Mouse (Mus musculus) midbrain, embryonic 15.5 days (tissue): ENCODE measurements around the gene Spag9. TPM values are rescaled to one million over a fixed set of nuclear protein-coding genes. Genes with fewer than 3 reads are reported as not detected.
"Not testable (repeated sequence)": the region's sequence is repeated elsewhere in the genome, so short reads cannot be mapped to it uniquely, and the experiment has no call there.

Experiments
- ATAC-seq: fragments of 200-750 bp; cut with Nextera tagmentation; replicated peaks from 2 replicates; pipeline ENCODE4 v1.8.0; 2017; ENCODE audit warnings: moderate TSS enrichment
- H3K27ac ChIP-seq: fragments of 300-500 bp; sonication (generic); 2 replicates; pipeline ENCODE4 v1.5.1; 2015; ENCODE audit warnings: mild to moderate bottlenecking, inconsistent platforms
- H3K27me3 ChIP-seq: fragments of 300-500 bp; sonication (generic); replicated peaks from 2 replicates; pipeline ENCODE4 v1.6.1; 2015; ENCODE audit warnings: inconsistent platforms
- H3K36me3 ChIP-seq: fragments of 300-500 bp; sonication (generic); replicated peaks from 2 replicates; pipeline ENCODE4 v1.6.1; 2015; ENCODE audit warnings: inconsistent platforms
- H3K4me1 ChIP-seq: fragments of 300-500 bp; sonication (generic); 2 replicates; pipeline ENCODE4 v1.6.1; 2015; ENCODE audit warnings: inconsistent platforms
- H3K4me2 ChIP-seq: fragments of 300-500 bp; sonication (generic); 2 replicates; pipeline ENCODE4 v1.6.1; 2015; ENCODE audit warnings: inconsistent platforms, mild to moderate bottlenecking, moderate library complexity
- H3K4me3 ChIP-seq: fragments of 300-500 bp; sonication (generic); 2 replicates; pipeline ENCODE4 v1.5.1; 2015; ENCODE audit warnings: mild to moderate bottlenecking, inconsistent platforms
- H3K9ac ChIP-seq: fragments of 300-500 bp; sonication (generic); 2 replicates; pipeline ENCODE4 v1.6.1; 2015; ENCODE audit warnings: mild to moderate bottlenecking, inconsistent platforms
- H3K9me3 ChIP-seq: fragments of 300-500 bp; sonication (generic); 2 replicates; pipeline ENCODE4 v1.6.1; 2016; ENCODE audit warnings: inconsistent platforms
- WGBS: fragments of 180-500 bp; shearing (Covaris S2); methylation state at CpG from one replicate; pipeline ENCODE4 v1.1.7; 2015; ENCODE audit warnings: mixed read lengths; 5-methylcytosine and 5-hydroxymethylcytosine counted together
- polyA plus RNA-seq: library from polyadenylated mRNA; unstranded; fragments of >200 nt; fragmentation: Nextera tagmentation; extraction: Ambion mirVana; gene quantifications from 2 replicates; pipeline ENCODE4 v1.2.1, GENCODE M21; 2015

The Spag9 gene
- polyA plus RNA-seq, 1 experiment from 2014 or later, result 88.9 TPM

- Histone ChIP-seq H3K27ac (no peak overlapping the region), H3K4me3 (no peak overlapping the region), H3K36me3 (peaks cover 29% of the 10 kb centered on the region), H3K4me1 (no peaks in the 10 kb centered on the region), H3K4me2 (no peak overlapping the region), H3K9ac (no peak overlapping the region), H3K27me3 (no peaks in the 10 kb centered on the region), H3K9me3 (no peaks in the 10 kb centered on the region)
- ATAC-seq, result no peak
- WGBS, result 93% methylated on average over 4 of the region's 4 CpGs
These were observed 77.4 kb downstream of the Spag9 start for GRCm38 (mm10) chr11:94073283-94073682.

GRCm38 (mm10) chr11:94086966-94087365 is 91.1 kb downstream of the Spag9 start:
- ATAC-seq, H3K4me1 ChIP-seq, H3K4me2 ChIP-seq, H3K27ac ChIP-seq, H3K4me3 ChIP-seq, H3K9ac ChIP-seq, H3K9me3 ChIP-seq, H3K27me3 ChIP-seq: not testable (repeated sequence)
- 84% methylated on average over 2 of the region's 2 CpGs for WGBS
- H3K36me3 ChIP-seq, result peaks cover 62% of the 10 kb centered on the region

GRCm38 (mm10) chr11:94090496-94090895 is 94.6 kb downstream of the Spag9 start:
- no peak overlapping the region for H3K4me3 ChIP-seq
- H3K36me3 ChIP-seq, result peaks cover 63% of the 10 kb centered on the region
- H3K9me3 ChIP-seq, result no peaks in the 10 kb centered on the region

GRCm38 (mm10) chr11:94097489-94097888 is 101.6 kb downstream of the Spag9 start:
- H3K36me3 ChIP-seq, result peaks cover 71% of the 10 kb centered on the region

More at GRCm38 (mm10) chr11:94090496-94090895, 94.6 kb downstream of the Spag9 start:
- Histone ChIP-seq H3K9ac (no peak overlapping the region), H3K4me1 (no peaks in the 10 kb centered on the region), H3K27ac (no peak overlapping the region), H3K27me3 (no peaks in the 10 kb centered on the region), H3K4me2 (no peak overlapping the region)
- no peak for ATAC-seq
- WGBS, result 79% methylated on average over 4 of the region's 4 CpGs

GRCm38 (mm10) chr11:94098840-94099239 is 102.9 kb downstream of the Spag9 start:
- H3K4me1 ChIP-seq, result no peaks in the 10 kb centered on the region

More at GRCm38 (mm10) chr11:94097489-94097888, 101.6 kb downstream of the Spag9 start:
- H3K27me3 ChIP-seq, result no peaks in the 10 kb centered on the region
- no peaks in the 10 kb centered on the region for H3K9me3 ChIP-seq
- no peak for ATAC-seq
- H3K9ac ChIP-seq, result no peak overlapping the region
- H3K4me2 ChIP-seq, result no peak overlapping the region
- no peak overlapping the region for H3K27ac ChIP-seq
- 91% methylated on average over 3 of the region's 3 CpGs for WGBS
- H3K4me3 ChIP-seq, result no peak overlapping the region
- no peaks in the 10 kb centered on the region for H3K4me1 ChIP-seq

GRCm38 (mm10) chr11:94113795-94114194 is 117.9 kb downstream of the Spag9 start:
- Histone ChIP-seq H3K9ac (no peak overlapping the region), H3K36me3 (peaks cover 51% of the 10 kb centered on the region), H3K4me1 (no peaks in the 10 kb centered on the region), H3K27me3 (no peaks in the 10 kb centered on the region), H3K9me3 (no peaks in the 10 kb centered on the region), H3K4me3 (no peak overlapping the region), H3K4me2 (no peak overlapping the region), H3K27ac (no peak overlapping the region)
- WGBS, result 86% methylated on average over 2 of the region's 2 CpGs
- no peak for ATAC-seq

More at GRCm38 (mm10) chr11:94098840-94099239, 102.9 kb downstream of the Spag9 start:
- H3K4me2 ChIP-seq, result no peak overlapping the region
- H3K27me3 ChIP-seq, result no peaks in the 10 kb centered on the region
- WGBS, result 96% methylated on average over 5 of the region's 5 CpGs
- no peak overlapping the region for H3K27ac ChIP-seq
- H3K4me3 ChIP-seq, result no peak overlapping the region
- peaks cover 66% of the 10 kb centered on the region for H3K36me3 ChIP-seq
- no peaks in the 10 kb centered on the region for H3K9me3 ChIP-seq
- no peak for ATAC-seq
- no peak overlapping the region for H3K9ac ChIP-seq

GRCm38 (mm10) chr11:94115408-94115807 is 119.5 kb downstream of the Spag9 start:
- Histone ChIP-seq H3K4me1 (no peaks in the 10 kb centered on the region), H3K27me3 (no peaks in the 10 kb centered on the region), H3K9me3 (no peaks in the 10 kb centered on the region), H3K4me3 (no peak overlapping the region), H3K36me3 (peaks cover 44% of the 10 kb centered on the region), H3K4me2 (no peak overlapping the region), H3K27ac (no peak overlapping the region), H3K9ac (no peak overlapping the region)
- no peak for ATAC-seq
- WGBS, result 95% methylated on average over 5 of the region's 5 CpGs

GRCm38 (mm10) chr11:94116655-94117054 is 120.8 kb downstream of the Spag9 start:
- WGBS, result 97% methylated on average over 7 of the region's 7 CpGs
- Histone ChIP-seq H3K4me3 (no peak overlapping the region), H3K36me3 (peaks cover 52% of the 10 kb centered on the region), H3K4me1 (no peaks in the 10 kb centered on the region), H3K27ac (no peak overlapping the region), H3K4me2 (no peak overlapping the region), H3K27me3 (no peaks in the 10 kb centered on the region), H3K9ac (no peak overlapping the region), H3K9me3 (no peaks in the 10 kb centered on the region)
- ATAC-seq, result no peak

GRCm38 (mm10) chr11:94117836-94118235 is 121.9 kb downstream of the Spag9 start:
- H3K9me3 ChIP-seq, result no peaks in the 10 kb centered on the region
- no peak overlapping the region for H3K9ac ChIP-seq
- no peak overlapping the region for H3K4me3 ChIP-seq
- peaks cover 52% of the 10 kb centered on the region for H3K36me3 ChIP-seq
- no peaks in the 10 kb centered on the region for H3K27me3 ChIP-seq
- 96% methylated on average over 6 of the region's 6 CpGs for WGBS
- H3K4me1 ChIP-seq, result no peaks in the 10 kb centered on the region
- H3K27ac ChIP-seq, result no peak overlapping the region
- no peak overlapping the region for H3K4me2 ChIP-seq
- ATAC-seq, result no peak

- H3K27ac ChIP-seq, result no peak overlapping the region
- H3K36me3 ChIP-seq, result peaks cover 53% of the 10 kb centered on the region
- no peaks in the 10 kb centered on the region for H3K9me3 ChIP-seq
- no peak overlapping the region for H3K4me3 ChIP-seq
- no peak overlapping the region for H3K4me2 ChIP-seq
- no peak for ATAC-seq
- no peak overlapping the region for H3K9ac ChIP-seq
- no peaks in the 10 kb centered on the region for H3K4me1 ChIP-seq
- no peaks in the 10 kb centered on the region for H3K27me3 ChIP-seq
These were observed 122.7 kb downstream of the Spag9 start for GRCm38 (mm10) chr11:94118612-94119011.

- Histone ChIP-seq H3K36me3 (peaks cover 49% of the 10 kb centered on the region), H3K9ac (no peak overlapping the region), H3K27me3 (no peaks in the 10 kb centered on the region), H3K27ac (no peak overlapping the region), H3K9me3 (no peaks in the 10 kb centered on the region), H3K4me1 (no peaks in the 10 kb centered on the region), H3K4me2 (no peak overlapping the region), H3K4me3 (no peak overlapping the region)
- no peak for ATAC-seq
- WGBS, result 94% methylated on average over 3 of the region's 3 CpGs
These were observed 124.8 kb downstream of the Spag9 start for GRCm38 (mm10) chr11:94120690-94121089.

GRCm38 (mm10) chr11:94121501-94121900 is 125.6 kb downstream of the Spag9 start:
- no peak overlapping the region for H3K4me2 ChIP-seq
- no peaks in the 10 kb centered on the region for H3K9me3 ChIP-seq
- 96% methylated on average over 10 of the region's 10 CpGs for WGBS
- no peak for ATAC-seq
- no peak overlapping the region for H3K9ac ChIP-seq
- H3K4me1 ChIP-seq, result no peaks in the 10 kb centered on the region
- H3K4me3 ChIP-seq, result no peak overlapping the region
- H3K36me3 ChIP-seq, result peaks cover 45% of the 10 kb centered on the region
- no peaks in the 10 kb centered on the region for H3K27me3 ChIP-seq
- H3K27ac ChIP-seq, result no peak overlapping the region

- ATAC-seq, result no peak
- Histone ChIP-seq H3K36me3 (peaks cover 41% of the 10 kb centered on the region), H3K4me1 (no peaks in the 10 kb centered on the region), H3K9me3 (no peaks in the 10 kb centered on the region), H3K4me2 (no peak overlapping the region), H3K4me3 (no peak overlapping the region), H3K9ac (no peak overlapping the region), H3K27ac (no peak overlapping the region), H3K27me3 (no peaks in the 10 kb centered on the region)
- WGBS, result 87% methylated on average over 9 of the region's 9 CpGs
These were observed 126.6 kb downstream of the Spag9 start for GRCm38 (mm10) chr11:94122341-94123030.
